Mouse (Mus musculus) spleen, adult 2 months (tissue): Measurements from ENCODE around the gene Ect2l.

Experiments
- CTCF ChIP-seq: fragments of 200-500 bp; IDR thresholded peaks from 2 replicates; pipeline ENCODE4 v1.5.1; 2011; ENCODE audit warnings: mild to moderate bottlenecking, inconsistent platforms; ENCODE audit not compliant: insufficient read depth, insufficient read length, insufficient replicate concordance; ENCODE audit errors: extremely low read depth
- POLR2A ChIP-seq: fragments of 200-500 bp; IDR thresholded peaks from 2 replicates; pipeline ENCODE4 v1.6.1; 2011; ENCODE audit warnings: low read depth, low read length, inconsistent platforms

GRCm38 (mm10) chr10:18176722-18177121, 34.0 kb downstream of the Ect2l start:
- TF ChIP-seq CTCF (no peak), POLR2A (no peak)
